Mouse (Mus musculus): ENCODE measurements around the gene Chst2.

GRCm38 (mm10) chr9:95407586-95408220 is 1.2 kb upstream of the Chst2 start:
- TF ChIP-seq POLR2A (IDR thresholded peaks at IDR 0.05; ENCODE audit: borderline replicate concordance, insufficient read depth, low read length), result no peak
- TF ChIP-seq CTCF (IDR thresholded peaks at IDR 0.05; ENCODE audit: borderline replicate concordance, insufficient read depth, low read depth, low read length), result no peak
